Mouse (Mus musculus) left cerebral cortex, postnatal 25 days (tissue): ENCODE data around the gene Ulk2. TPM values are rescaled to one million over a fixed set of nuclear protein-coding genes. Genes with fewer than 3 reads are reported as not detected.
A peak's percentile ranks its signal among the peaks of the same experiment; 100 is the strongest.
"Not testable (repeated sequence)": the region's sequence is repeated elsewhere in the genome, so short reads cannot be mapped to it uniquely, and the experiment has no call there.

Experiments
- DNase-seq, 2 experiments: peaks; one replicate each; pipeline ENCODE4 v3.0.0; 2022; ENCODE audit warnings: low spot score in 2 of 2, mixed read lengths in 1 of 2
- intact Hi-C: fragments of 180-260 bp; cut with DNase I; formaldehyde crosslinking; loops from one replicate; pipeline ENCODE4 v1.15.1; 2025
- total RNA-seq, 2 experiments: library from RNA; stranded (reverse); gene quantifications; 2 replicates each; pipeline ENCODE4 v1.2.3; 2021

Ulk2 gene
- 10 to 100 TPM; 82.3 to 84.3 TPM for total RNA-seq

DNA sequence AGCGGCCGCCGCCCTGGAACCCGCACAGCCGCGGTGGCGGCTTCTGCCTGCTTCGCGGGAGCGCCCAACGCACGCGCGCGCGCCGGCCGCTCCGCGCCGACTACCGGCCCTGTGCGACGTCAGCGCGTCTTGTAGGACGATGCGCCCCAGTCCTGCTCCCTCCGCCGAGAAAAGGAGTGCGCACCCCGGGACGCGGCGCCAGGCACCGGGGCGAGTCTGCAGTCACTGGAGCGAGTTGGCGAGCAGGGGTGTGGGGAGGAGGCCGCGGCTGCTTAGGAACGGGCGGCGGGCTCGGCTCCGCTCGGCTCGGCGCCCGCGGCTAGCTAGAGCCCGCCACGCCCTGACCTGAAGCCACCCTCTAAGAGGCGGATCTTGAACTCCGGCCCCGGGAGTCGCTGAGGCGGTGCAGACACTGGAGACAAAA, at the start of gene Ulk2:
TSS of gene Ulk2 (minus strand) at position 86 of the 424 bp plus-strand sequence.
- intact Hi-C loops = no loop called here

DNA sequence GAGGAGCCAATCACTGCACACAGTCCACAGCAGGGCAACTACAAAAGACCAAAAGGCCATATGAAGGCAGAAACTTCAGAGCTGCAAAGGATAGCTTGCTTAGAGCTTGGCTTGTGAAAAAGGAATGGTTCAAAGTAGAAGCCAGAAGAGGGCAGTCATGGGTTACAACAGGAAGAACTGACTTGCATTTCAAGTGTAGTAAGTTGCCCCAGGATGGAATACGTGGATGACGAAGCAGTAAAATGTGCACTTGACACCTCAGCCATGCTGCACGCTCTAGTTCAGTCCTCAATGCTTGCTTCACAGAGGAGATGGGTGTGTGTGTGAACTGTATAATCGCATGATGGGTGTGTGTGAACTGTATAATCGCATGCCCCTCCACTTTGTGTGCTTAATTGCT, 27.3 kb upstream of the Ulk2 start:
- intact Hi-C loops = no loop called here

More for the DNA sequence above, at the start of gene Ulk2:
- peak; percentile 90 to 92 for DNase-seq

DNA sequence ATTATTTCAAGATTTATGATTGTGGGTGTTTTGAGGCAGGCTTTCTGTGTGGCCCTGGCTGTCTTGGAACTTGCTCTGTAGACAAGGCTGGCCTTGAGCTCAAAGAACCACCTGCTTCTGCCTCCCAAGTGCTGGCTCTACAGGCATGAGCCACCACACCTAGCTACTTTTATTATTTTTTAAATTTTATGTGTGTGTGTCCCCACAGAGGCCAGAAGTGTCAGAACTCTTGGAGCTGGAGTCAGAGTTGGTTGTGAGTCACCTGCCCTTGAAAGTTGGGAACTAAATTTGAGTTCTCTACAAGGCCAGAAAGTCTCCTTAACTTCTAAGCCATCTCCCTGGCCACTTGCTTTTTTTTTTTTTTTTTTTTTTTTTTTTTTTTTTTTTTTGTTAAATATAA, 25.0 kb upstream of the Ulk2 start:
- no peak for DNase-seq
- intact Hi-C loops = no loop called here

More for the DNA sequence above, 27.3 kb upstream of the Ulk2 start:
- DNase-seq = peak; percentile 13 to 38

GRCm38 (mm10) chr11:61871881-61872280, 17.0 kb upstream of the Ulk2 start:
- intact Hi-C loops = no loop called here
- no peak for DNase-seq

DNA sequence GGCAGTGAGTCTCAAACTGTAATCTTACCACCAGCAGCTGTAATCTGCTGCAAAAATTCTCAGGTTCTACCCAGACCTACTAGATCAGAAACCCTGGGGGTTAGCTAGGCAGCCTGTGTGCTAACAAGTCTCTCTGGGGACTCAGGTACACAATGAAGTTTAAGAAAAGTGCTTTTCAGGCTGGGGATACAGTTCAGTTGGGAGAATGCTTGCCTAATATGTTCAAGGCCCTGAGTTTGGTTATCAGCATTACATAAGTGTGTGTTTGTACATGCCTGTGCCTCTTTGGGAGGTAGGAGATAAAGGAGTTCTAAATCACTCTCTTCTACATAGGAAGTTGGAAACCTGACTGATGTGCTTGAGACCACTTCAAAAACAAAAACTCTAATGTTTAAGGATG, 12.0 kb upstream of the Ulk2 start:
- intact Hi-C loops = no loop called here

GRCm38 (mm10) chr11:61861781-61862547, 7.1 kb upstream of the Ulk2 start:
- DNase-seq = no peak
- intact Hi-C loops = no loop called here

More for the DNA sequence above, 12.0 kb upstream of the Ulk2 start:
- no peak for DNase-seq

GRCm38 (mm10) chr11:61859316-61859715, 4.4 kb upstream of the Ulk2 start:
- intact Hi-C loops = no loop called here
- DNase-seq = no peak

GRCm38 (mm10) chr11:61855539-61855938, 666 bp upstream of the Ulk2 start:
- no peak for DNase-seq
- intact Hi-C loops = no loop called here

DNA sequence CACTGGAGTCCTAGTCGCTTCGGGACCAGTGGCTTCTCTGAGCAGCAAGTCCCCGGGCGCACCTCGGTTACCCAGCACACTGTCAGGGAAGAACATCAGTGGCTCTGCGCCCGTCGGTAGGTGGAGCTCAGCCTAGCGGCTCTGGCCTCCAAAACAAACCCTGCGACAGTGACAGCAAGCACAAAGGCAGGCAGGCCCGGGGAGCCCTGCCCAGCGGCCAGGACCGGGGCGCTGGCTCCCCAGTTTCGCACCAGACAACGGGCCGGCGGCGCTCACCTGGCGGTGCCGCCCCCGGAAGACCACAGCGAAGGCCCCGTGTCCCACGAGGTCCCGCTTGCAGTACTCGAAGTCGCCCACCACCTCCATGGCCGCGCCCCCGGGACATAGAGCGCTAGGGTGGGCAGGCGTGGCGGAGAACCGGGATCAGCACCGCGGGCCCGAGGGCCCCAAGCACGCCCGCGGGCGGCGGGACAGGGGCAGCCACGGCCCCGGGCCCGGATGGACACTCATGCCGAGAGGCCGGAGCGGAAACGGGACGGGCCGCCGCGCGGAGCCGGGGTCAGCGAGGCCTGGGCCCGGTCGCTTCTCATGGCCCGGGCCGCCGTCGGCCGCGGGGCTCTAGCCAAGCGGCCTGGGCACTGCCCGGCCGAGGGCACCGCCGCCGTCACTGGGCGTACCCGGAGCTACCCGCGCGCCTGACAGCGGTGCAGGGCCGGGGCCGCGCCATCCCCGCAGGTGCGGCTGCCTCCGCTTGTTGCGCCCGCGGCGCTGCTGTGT, 474 bp downstream of the Ulk2 start:
- intact Hi-C loops = no loop called here

DNA sequence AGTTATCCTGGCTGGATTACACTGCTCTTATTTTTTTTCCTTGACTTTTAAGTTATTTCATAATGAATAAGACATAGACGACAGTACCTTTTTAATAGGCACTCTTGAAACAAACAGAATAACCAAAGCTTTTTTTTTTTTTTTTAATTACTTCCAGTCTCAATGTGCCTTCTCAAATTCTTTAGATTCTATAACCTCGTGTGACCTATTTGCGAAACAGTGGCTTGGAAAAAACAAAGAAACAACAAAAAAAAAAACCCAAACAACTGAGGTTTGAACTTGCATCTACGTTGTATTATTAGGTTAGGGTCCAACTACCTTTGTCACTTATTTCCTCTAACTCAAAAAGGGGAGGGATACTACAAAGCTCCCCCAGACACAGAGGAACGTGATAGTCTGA, 1.2 kb downstream of the Ulk2 start:
- DNase-seq = no peak
- intact Hi-C loops = no loop called here

More for the DNA sequence above, 474 bp downstream of the Ulk2 start:
- peak; percentile 86 to 92 for DNase-seq

GRCm38 (mm10) chr11:61852916-61853315, 2.0 kb downstream of the Ulk2 start:
- intact Hi-C loops = no loop called here
- DNase-seq = no peak

GRCm38 (mm10) chr11:61851195-61851594, 3.7 kb downstream of the Ulk2 start:
- intact Hi-C loops = no loop called here

DNA sequence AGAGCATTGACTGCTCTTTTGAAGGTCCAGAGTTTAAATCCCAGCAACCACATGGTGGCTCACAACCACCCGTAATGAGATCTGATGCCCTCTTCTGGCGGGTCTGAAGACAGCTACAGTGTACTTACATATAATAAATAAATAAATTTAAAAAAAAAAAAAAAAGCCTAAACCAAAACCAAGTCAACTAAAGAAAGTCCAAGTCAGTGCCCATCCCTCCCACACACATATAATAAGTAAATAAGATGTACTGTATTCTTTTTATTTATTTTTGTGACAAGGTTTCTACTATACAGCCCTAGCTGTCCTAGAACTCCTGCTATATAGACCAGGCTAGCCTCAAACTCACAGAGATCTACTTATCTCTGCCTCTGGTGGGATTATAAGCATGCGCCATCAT, 14.2 kb downstream of the Ulk2 start:
- DNase-seq, intact Hi-C loops: not testable (repeated sequence)

More at GRCm38 (mm10) chr11:61851195-61851594, 3.7 kb downstream of the Ulk2 start:
- no peak for DNase-seq

DNA sequence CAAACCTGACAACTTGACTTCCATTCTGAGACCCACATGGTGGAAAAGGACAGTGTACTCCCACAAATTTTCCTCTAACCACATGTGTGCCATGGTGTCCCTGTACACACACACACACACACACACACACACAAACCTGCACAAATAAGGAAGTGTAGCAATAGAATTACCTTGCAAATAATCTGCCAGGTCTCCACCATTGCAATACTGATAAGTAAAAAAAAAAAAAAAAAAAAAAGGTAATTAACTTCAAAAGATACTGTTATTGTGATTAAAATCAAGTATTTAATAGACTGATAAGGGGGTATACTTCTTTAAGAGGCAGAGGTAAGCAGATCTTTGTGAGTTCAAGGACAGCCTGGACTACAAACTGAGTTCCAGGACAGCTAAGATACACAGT, 14.9 kb downstream of the Ulk2 start:
- intact Hi-C loops = no loop called here

DNA sequence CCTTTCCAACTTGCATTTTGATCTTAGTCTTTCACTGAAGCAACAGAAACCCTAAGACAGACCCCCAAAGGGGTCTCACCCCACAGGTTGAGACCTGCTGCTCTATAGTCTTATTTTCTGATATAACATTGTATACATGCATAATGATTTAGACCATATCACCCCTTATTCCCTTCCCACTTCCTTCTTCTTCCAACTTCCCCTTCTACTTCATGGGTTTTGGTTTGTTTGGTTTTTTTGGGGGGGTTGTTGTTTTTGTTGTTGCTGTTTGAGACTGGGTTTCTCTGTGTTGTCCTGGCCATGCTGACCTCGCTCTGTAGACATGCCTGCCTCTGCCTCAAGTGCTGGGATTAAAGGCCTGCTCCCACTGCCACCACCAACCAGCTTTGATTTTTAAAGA, 15.7 kb downstream of the Ulk2 start:
- no peak for DNase-seq
- intact Hi-C loops = no loop called here

More for the DNA sequence above, 14.9 kb downstream of the Ulk2 start:
- no peak for DNase-seq

- intact Hi-C loops = no loop called here
- no peak for DNase-seq
Observed at GRCm38 (mm10) chr11:61809793-61810192, 45.1 kb downstream of the Ulk2 start.

DNA sequence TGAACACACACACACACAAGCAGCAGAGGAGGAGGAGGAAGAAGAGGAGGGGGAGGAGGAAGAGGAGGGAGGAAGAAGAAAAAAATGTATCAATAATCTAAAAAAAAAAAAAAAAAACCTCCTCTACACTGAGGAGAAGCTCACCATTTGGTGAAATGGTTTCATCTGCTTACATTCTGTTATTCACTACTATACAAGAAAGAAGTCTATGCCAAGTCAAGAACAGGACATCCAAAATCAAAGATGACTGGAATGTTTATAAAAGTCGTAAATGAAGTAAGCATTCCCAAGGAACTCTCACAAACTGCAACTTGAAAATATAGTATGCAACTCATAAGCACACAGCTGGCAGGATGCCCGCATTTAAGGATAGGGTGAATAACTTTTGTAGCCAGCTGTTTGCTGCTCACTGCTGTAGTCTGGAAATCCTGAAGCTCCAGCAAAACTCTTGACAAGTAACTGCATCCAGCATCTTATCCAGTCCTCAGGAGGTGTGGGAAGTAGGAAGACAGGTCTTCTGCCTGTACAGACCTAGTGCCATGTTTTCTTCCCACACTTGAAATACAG, 46.2 kb downstream of the Ulk2 start:
- intact Hi-C loops = no loop called here
- no peak for DNase-seq

DNA sequence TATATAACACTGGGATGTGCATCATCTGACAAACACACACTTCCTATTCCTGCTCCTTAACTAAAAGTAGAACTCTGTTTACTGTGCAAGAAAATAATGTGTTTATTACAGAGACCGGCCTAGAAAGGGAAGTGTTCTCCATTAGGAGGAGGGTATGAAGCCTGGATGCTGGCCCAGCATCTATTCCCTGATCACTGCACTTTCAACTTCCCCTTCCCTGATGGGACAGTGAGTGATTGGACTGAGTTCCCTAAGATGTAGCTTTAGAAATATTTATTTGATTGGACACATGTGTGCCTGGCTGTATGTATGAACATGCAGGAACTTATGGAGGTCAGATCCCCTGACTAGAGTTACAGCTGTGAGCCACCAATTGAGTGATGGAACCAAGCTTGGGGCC, 61.4 kb downstream of the Ulk2 start:
- DNase-seq = no peak
- intact Hi-C loops = no loop called here

GRCm38 (mm10) chr11:61788550-61788949, 66.3 kb downstream of the Ulk2 start:
- intact Hi-C loops = no loop called here
- DNase-seq = no peak

GRCm38 (mm10) chr11:61782526-61782925, 72.3 kb downstream of the Ulk2 start:
- DNase-seq, intact Hi-C loops: not testable (repeated sequence)
